Mouse (Mus musculus) thymus, adult 2 months (tissue): ENCODE data around the gene D630045J12Rik. TPM values are rescaled to one million over a fixed set of nuclear protein-coding genes. Genes with fewer than 3 reads are reported as not detected.

Source experiments
- DNase-seq: peaks from one replicate; pipeline ENCODE4 v3.0.0; 2021
- H3K27ac ChIP-seq: fragments of 200-500 bp; 2 replicates; pipeline ENCODE4 v1.5.1; 2012; ENCODE audit warnings: low read length, control low read depth; ENCODE audit not compliant: control insufficient read depth, insufficient read depth
- H3K27me3 ChIP-seq: fragments of 200-500 bp; 2 replicates; pipeline ENCODE4 v1.6.1; 2012; ENCODE audit warnings: mild to moderate bottlenecking, low read length, moderate library complexity, mixed read lengths; ENCODE audit not compliant: control insufficient read depth, insufficient read depth
- H3K36me3 ChIP-seq: fragments of 200-500 bp; 2 replicates; pipeline ENCODE4 v1.6.1; 2012; ENCODE audit warnings: mild to moderate bottlenecking, low read length, moderate library complexity; ENCODE audit not compliant: control insufficient read depth, insufficient read depth
- H3K4me1 ChIP-seq: fragments of 200-500 bp; replicated peaks from 2 replicates; pipeline ENCODE4 v1.6.1; 2012; ENCODE audit warnings: low read length; ENCODE audit not compliant: control insufficient read depth, insufficient read depth
- H3K4me3 ChIP-seq: fragments of 200-500 bp; 2 replicates; pipeline ENCODE4 v1.5.1; 2012; ENCODE audit warnings: mild to moderate bottlenecking, low read length, control low read depth, moderate library complexity; ENCODE audit not compliant: control insufficient read depth, insufficient read depth
- CTCF ChIP-seq: fragments of 200-500 bp; IDR thresholded peaks from 2 replicates; pipeline ENCODE4 v1.5.1; 2012; ENCODE audit warnings: mild to moderate bottlenecking, control low read depth, low read length, moderate library complexity, borderline replicate concordance; ENCODE audit not compliant: control insufficient read depth, poor library complexity, insufficient read depth; ENCODE audit errors: extremely low read depth
- POLR2A ChIP-seq: fragments of 200-500 bp; IDR thresholded peaks from 2 replicates; pipeline ENCODE4 v1.6.1; 2012; ENCODE audit warnings: mild to moderate bottlenecking, low read length, control low read depth, moderate library complexity; ENCODE audit not compliant: control insufficient read depth, poor library complexity, insufficient read depth; ENCODE audit errors: extremely low read depth
- WGBS: fragments of 180-500 bp; shearing (Covaris S2); methylation state at CpG from one replicate; pipeline ENCODE4 v1.1.7; 2018; 5-methylcytosine and 5-hydroxymethylcytosine counted together
- polyA plus RNA-seq: library from polyadenylated mRNA; depleted of rRNA; stranded (reverse); fragments of >200 nt; gene quantifications from 2 replicates; pipeline ENCODE4 v1.2.3, GENCODE M21; 2012

The D630045J12Rik gene
- polyA plus RNA-seq, 1 experiment, result 0.82 TPM

GRCm38 (mm10) chr6:38255794-38256193 lies 2.0 kb upstream of the D630045J12Rik start:
- DNase-seq, result no peak
- H3K36me3 ChIP-seq, result no peaks in the 10 kb centered on the region
- H3K27ac ChIP-seq, result no peak overlapping the region
- no peaks in the 10 kb centered on the region for H3K27me3 ChIP-seq
- TF ChIP-seq CTCF (no peak), POLR2A (no peak)
- 91% methylated on average over 2 of the region's 2 CpGs for WGBS
- H3K4me3 ChIP-seq, result no peak overlapping the region
- H3K4me1 ChIP-seq, result peaks cover 11% of the 10 kb centered on the region; the same call in 1 of the 2 replicates

GRCm38 (mm10) chr6:38252766-38253735 lies 758 bp downstream of the D630045J12Rik start:
- TF ChIP-seq POLR2A, result no peak
- no peak for TF ChIP-seq CTCF
- H3K27me3 ChIP-seq, result no peaks in the 10 kb centered on the region
- H3K36me3 ChIP-seq, result no peaks in the 10 kb centered on the region
- H3K27ac ChIP-seq, result no peak overlapping the region
- peaks cover 11% of the 10 kb centered on the region; the same call in 1 of the 2 replicates for H3K4me1 ChIP-seq
- DNase-seq, result no peak
- peak overlapping the region; percentile 48 for H3K4me3 ChIP-seq
- WGBS, result 24% methylated on average over 19 of the region's 19 CpGs

GRCm38 (mm10) chr6:38252139-38252538 lies 1.7 kb downstream of the D630045J12Rik start:
- Histone ChIP-seq H3K27ac (no peak overlapping the region), H3K4me3 (no peak overlapping the region), H3K4me1 (peaks cover 11% of the 10 kb centered on the region; the same call in 1 of the 2 replicates), H3K36me3 (no peaks in the 10 kb centered on the region), H3K27me3 (no peaks in the 10 kb centered on the region)
- DNase-seq, result no peak
- TF ChIP-seq POLR2A (no peak), CTCF (no peak)
- WGBS, result 97% methylated on average over 10 of the region's 10 CpGs

- WGBS, result 87% methylated on average over 4 of the region's 4 CpGs
- no peaks in the 10 kb centered on the region for H3K36me3 ChIP-seq
Observed at GRCm38 (mm10) chr6:38251464-38251863, 2.3 kb downstream of the D630045J12Rik start.

GRCm38 (mm10) chr6:38247362-38247761 lies 6.4 kb downstream of the D630045J12Rik start:
- Histone ChIP-seq H3K36me3 (no peaks in the 10 kb centered on the region), H3K27me3 (no peaks in the 10 kb centered on the region), H3K27ac (no peak overlapping the region), H3K4me1 (no peaks in the 10 kb centered on the region), H3K4me3 (no peak overlapping the region)
- WGBS, result 91% methylated on average over 4 of the region's 4 CpGs
- DNase-seq, result no peak
- TF ChIP-seq CTCF, result no peak
- TF ChIP-seq POLR2A, result no peak

More at GRCm38 (mm10) chr6:38251464-38251863, 2.3 kb downstream of the D630045J12Rik start:
- DNase-seq, result no peak
- no peaks in the 10 kb centered on the region for H3K27me3 ChIP-seq
- no peak overlapping the region for H3K27ac ChIP-seq
- H3K4me1 ChIP-seq, result peaks cover 11% of the 10 kb centered on the region; the same call in 1 of the 2 replicates
- no peak overlapping the region for H3K4me3 ChIP-seq
- no peak for TF ChIP-seq CTCF
- no peak for TF ChIP-seq POLR2A

GRCm38 (mm10) chr6:38244806-38245205 lies 9.0 kb downstream of the D630045J12Rik start:
- Histone ChIP-seq H3K4me1 (no peaks in the 10 kb centered on the region), H3K27me3 (no peaks in the 10 kb centered on the region), H3K27ac (no peak overlapping the region), H3K4me3 (no peak overlapping the region), H3K36me3 (no peaks in the 10 kb centered on the region)
- no peak for TF ChIP-seq POLR2A
- TF ChIP-seq CTCF, result no peak
- no peak for DNase-seq
- 85% methylated on average over 3 of the region's 3 CpGs for WGBS
